Mouse (Mus musculus) left cerebral cortex, adult 18-20 months (tissue): ENCODE measurements around the gene Gabrr3. TPM values are rescaled to one million over a fixed set of nuclear protein-coding genes. Genes with fewer than 3 reads are reported as not detected.

ENCODE experiments used
- DNase-seq, 2 experiments: peaks; one replicate each; pipeline ENCODE4 v3.0.0; 2021 to 2022; ENCODE audit warnings: low spot score in 2 of 2, mixed read lengths in 1 of 2
- total RNA-seq, 2 experiments: library from RNA; stranded (reverse); gene quantifications; 2 replicates each; pipeline ENCODE4 v1.2.3; 2021

Gene Gabrr3
- total RNA-seq, 2 experiments from 2014 or later: 0.12 to 0.16 TPM

GRCm38 (mm10) chr16:59469846-59470245, 62.7 kb downstream of the Gabrr3 start:
- DNase-seq: no peak

- DNase-seq: peak; percentile 54 to 73
These were observed 64.6 kb downstream of the Gabrr3 start, which contains the start of gene Riox2 for GRCm38 (mm10) chr16:59471637-59472278. Riox2 (plus strand) TSS chr16:59471775.

GRCm38 (mm10) chr16:59472546-59472945, 65.4 kb downstream of the Gabrr3 start:
- DNase-seq: no peak

DNA sequence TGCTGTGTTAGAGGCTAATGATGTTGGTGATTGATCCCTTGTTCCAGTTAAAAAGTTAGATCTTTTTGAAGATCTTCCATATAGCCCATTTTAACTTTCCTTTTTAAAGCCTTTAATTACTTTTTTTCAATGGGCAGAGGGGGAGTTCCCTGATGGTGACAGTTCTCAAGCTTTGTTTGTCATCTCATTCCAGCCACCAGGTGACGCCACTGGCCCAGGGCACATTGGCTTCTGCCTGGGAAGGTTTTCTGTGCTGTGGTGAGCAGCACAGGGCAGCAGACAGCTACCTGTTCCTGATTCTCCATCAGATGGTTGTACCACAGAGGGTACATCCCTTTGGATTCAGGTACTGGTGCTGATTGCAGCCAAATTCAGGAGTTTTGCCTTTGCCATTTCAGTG, 67.7 kb downstream of the Gabrr3 start:
- peak; percentile 61 to 68 for DNase-seq

DNA sequence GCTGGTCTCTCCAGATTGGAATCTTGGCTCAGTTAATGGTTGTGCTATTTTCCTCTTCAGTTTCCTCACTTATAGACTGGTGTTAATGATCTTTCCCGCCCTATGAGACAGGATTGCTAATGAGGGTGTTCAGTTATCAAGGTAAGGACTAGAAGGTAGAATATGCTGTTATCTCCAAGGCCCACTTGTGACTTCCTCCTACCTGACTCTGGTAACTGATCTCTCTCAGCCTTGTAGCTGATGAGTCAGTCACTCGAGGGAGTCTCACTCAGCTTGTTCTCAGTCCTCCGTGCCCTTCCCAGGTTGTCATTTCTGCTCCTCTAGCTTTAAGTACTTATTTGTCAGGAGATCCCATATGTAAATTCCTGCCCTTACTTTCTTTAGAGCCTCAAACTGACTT, 70.8 kb downstream of the Gabrr3 start:
- DNase-seq: no peak

DNA sequence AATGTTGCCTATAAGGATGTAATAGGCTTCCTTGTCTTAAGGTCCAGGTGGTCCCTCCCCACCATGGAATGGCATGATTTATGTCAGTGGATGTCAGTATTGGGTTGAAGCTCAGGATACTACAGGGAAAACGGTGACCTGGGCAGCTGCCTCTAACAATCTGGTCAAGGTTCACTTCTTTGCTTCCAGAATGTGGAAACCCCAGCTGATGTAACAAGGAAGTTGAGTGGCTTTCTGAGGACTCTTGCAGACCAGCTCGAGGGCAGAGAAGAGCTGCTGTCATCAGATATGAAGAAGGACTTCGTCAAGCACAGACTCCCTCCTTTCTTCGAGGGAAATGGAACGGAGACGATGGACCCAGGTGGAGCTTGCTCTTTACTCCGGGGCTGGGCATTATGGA, 80.1 kb downstream of the Gabrr3 start:
- DNase-seq: no peak

GRCm38 (mm10) chr16:59487975-59488548, 80.9 kb downstream of the Gabrr3 start:
- DNase-seq: no peak

- no peak for DNase-seq
These were observed 86.1 kb downstream of the Gabrr3 start for GRCm38 (mm10) chr16:59493199-59493598.

DNA sequence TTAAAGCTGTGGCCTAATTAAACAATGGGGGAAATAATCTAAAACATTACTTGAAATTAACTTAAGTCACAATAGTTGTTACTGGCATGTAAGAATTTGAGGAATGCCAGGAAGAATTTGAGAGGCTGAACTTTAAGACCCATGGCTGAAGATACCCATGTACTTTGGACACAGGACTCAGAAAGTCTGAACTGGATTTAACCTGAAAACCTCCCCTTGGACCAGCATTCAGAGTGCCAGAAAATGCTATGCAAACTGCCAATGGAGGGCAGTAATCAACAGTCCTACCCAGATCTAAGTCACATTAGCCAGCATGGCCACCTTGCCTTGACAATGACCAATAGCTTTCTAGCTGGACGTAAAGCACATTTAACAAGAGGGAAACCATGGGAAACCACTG, 90.8 kb downstream of the Gabrr3 start:
- DNase-seq: no peak

GRCm38 (mm10) chr16:59499180-59499579, 92.0 kb downstream of the Gabrr3 start:
- DNase-seq: no peak

DNA sequence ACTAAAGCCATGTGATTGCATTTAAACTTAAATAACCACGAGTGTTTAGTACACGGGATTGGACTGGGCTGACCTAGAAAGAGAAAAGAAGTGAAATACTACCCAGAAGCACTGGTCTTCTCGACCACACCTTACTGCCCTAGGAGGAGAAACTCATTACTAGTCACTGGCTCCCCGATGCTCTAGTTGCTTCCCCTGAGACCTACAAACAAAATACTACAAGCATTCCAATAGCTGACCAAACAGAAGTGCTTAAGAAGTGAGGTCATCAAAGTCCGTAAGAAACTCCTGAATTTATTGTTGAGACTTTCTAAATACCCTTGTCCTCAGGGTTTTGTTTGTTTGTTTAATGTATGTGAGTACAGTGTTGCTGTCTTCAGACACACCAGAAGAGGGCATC, 102.7 kb downstream of the Gabrr3 start:
- DNase-seq: no peak

Other genes starting within 250 kb of the Gabrr3 start
- gene Olfr196, start 236.9 kb upstream of the Gabrr3 start, total RNA-seq: not detected
- not detected for gene Olfr198, start 203.8 kb upstream of the Gabrr3 start, total RNA-seq
- gene Olfr199, start 187.6 kb upstream of the Gabrr3 start, total RNA-seq: not detected
- gene Olfr201, start 134.7 kb upstream of the Gabrr3 start, total RNA-seq: not detected
- not detected for gene Olfr202, start 120.5 kb upstream of the Gabrr3 start, total RNA-seq
- gene Olfr203, start 108.5 kb upstream of the Gabrr3 start, total RNA-seq: not detected
- not detected for gene Olfr204, start 89.1 kb upstream of the Gabrr3 start, total RNA-seq
- not detected for gene Olfr205, start 76.2 kb upstream of the Gabrr3 start, total RNA-seq
- gene Olfr206, start 58.1 kb upstream of the Gabrr3 start, total RNA-seq: not detected
- not detected for gene Olfr209, start 43.3 kb upstream of the Gabrr3 start, total RNA-seq
- 10 to 100 TPM; 11.4 to 12.0 TPM for gene Riox2, start 64.4 kb downstream of the Gabrr3 start, total RNA-seq
- 1 to 10 TPM; 4.1 to 6.8 TPM for gene Crybg3, start 193.6 kb downstream of the Gabrr3 start, total RNA-seq
- gene Arl6, start 232.1 kb downstream of the Gabrr3 start, total RNA-seq: 10 to 100 TPM; 26.3 to 34.0 TPM